Mouse (Mus musculus) cerebellum, postnatal 4 days (tissue): ENCODE results near the gene Plxna1.

Experiments used
- DNase-seq, 2 experiments: peaks; one replicate each; pipeline ENCODE4 v3.0.0; 2022; ENCODE audit warnings: low spot score in 2 of 2, mixed read lengths in 1 of 2

Plxna1 gene

DNA sequence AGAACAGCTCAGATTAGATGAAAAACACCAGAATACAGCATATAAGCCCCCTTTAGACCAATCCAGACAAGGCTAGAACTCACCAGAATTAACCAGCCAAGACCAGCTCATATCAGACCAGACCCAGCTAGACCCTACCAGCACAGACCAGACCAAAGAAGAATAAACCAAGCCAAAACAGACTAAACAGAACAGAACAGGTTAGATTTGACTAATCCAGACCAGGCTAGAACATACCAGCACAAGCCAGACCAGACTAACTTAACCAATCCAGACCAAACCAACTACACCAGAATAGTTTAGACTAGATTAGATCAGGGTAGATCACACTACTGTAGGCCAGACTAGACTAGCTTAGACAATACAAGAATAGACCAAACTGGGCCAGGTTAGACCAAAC lies 77.3 kb downstream of the Plxna1 start:
- no peak for DNase-seq

DNA sequence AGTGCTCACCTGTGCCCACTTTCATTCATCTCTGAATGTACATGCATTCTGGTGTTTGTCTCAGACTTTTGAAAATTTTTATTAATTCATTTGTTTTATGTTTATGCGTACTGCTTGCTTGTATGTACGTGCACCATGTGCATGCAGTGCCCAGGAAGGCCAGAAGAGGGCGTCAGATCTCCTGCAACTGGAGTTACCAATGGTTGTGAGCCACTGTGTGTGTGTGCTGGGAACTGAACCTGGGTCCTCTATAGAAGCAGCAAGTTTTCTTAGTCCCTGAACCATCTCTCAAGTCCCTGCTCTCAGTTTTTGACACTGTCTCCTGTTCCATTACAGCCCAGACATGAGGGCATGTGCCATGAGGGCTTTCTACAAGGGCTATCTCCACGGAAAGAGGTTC lies 79.3 kb downstream of the Plxna1 start:
- DNase-seq: no peak

GRCm38 (mm10) chr6:89282626-89283025 lies 79.8 kb downstream of the Plxna1 start:
- no peak for DNase-seq

- DNase-seq: no peak
Measured at GRCm38 (mm10) chr6:89281492-89282332, 80.7 kb downstream of the Plxna1 start.

DNA sequence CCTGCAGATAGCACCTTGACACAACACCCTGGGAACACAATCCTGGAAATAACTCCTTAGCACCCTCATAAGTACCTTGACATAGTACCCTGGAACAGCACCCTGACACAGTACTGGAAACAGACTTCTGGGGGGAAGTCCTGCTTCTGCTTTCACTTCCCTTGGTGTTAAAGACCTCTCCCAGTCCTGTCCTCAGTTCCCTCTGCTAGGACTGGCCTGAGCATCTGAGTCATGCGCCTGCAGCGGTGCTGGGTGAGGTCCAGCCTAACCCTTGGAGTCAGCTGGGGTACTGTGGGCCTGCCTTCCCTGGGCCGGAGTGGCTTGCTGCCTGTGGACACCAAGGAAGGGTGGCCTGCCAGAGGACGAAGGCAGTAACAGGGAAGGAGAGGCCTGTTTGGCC lies 81.9 kb downstream of the Plxna1 start:
- DNase-seq: no peak

DNA sequence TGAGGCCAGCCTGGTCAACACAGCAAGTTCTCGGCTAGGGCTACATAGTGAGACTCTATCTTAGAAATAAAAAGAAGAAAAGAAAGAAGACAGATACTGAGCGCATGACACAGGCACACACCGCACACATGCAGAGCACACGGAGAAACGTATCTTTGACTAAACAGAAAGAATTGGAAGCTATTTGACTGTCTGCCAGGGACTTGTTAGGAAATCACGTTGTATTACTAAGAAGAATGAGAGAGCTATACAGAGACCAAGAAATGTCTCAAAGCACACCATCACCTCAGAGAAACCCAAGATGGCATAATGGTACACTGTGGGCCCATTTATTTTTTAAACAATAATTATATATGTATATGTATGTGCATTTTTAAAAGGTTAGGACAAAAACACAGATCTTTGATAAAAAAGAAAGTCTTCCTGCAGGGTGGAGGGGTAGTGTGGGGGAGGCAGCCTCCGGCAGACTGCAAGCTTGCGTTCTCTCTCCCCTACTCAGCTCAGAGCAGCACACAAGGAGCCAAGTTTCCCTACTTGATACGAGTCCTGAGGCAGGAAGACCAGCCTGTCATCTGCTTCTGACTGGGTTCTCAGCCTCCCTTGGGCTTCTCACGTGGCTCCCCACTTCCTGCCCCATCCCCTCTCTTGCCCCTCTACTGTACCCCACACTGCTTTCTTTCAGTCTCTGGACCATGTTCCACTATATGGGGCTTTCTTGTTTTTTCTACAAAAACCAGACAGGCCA lies 90.5 kb downstream of the Plxna1 start:
- no peak for DNase-seq

- DNase-seq: no peak
Measured at GRCm38 (mm10) chr6:89267181-89267580, 95.2 kb downstream of the Plxna1 start.
